Mouse (Mus musculus) MEL (cell line): ENCODE data around the gene Olfr52.

Experiments used
- CHD1 ChIP-seq: IDR thresholded peaks from 2 replicates; pipeline ENCODE4 v1.6.1; 2012; ENCODE audit warnings: low read depth, mild to moderate bottlenecking, inconsistent platforms, low read length, improper control_type of control experiment
- CHD2 ChIP-seq: IDR thresholded peaks from 2 replicates; pipeline ENCODE4 v1.6.1; 2011; ENCODE audit warnings: low read length, improper control_type of control experiment
- CTCF ChIP-seq, 3 experiments: IDR thresholded peaks in 2 of 3; conservative IDR thresholded peaks in 1 of 3; 2 replicates each; pipeline ENCODE4 v1.5.1; 2011 to 2012; ENCODE audit warnings: low read length in 3 of 3, low read depth in 2 of 3, mild to moderate bottlenecking in 2 of 3, improper control_type of control experiment in 1 of 3, inconsistent platforms in 1 of 3, mixed read lengths in 1 of 3, moderate library complexity in 1 of 3; ENCODE audit not compliant: control insufficient read depth in 1 of 3, insufficient read depth in 1 of 3, poor library complexity in 1 of 3, severe bottlenecking in 1 of 3
- E2F4 ChIP-seq: IDR thresholded peaks from 2 replicates; pipeline ENCODE4 v1.6.1; 2011; ENCODE audit warnings: low read depth, low read length, improper control_type of control experiment, borderline replicate concordance
- EP300 ChIP-seq, 2 experiments: IDR thresholded peaks; 2 replicates each; pipeline ENCODE4 v1.6.1; 2011; ENCODE audit warnings: improper control_type of control experiment in 2 of 2, low read length in 2 of 2, low read depth in 1 of 2, mild to moderate bottlenecking in 1 of 2
- ETS1 ChIP-seq: IDR thresholded peaks from 2 replicates; pipeline ENCODE4 v1.6.1; 2012; ENCODE audit warnings: low read depth, mild to moderate bottlenecking, inconsistent platforms, low read length, improper control_type of control experiment, moderate library complexity
- JUND ChIP-seq: IDR thresholded peaks from 2 replicates; pipeline ENCODE4 v1.6.1; 2011; ENCODE audit warnings: low read depth, mild to moderate bottlenecking, improper control_type of control experiment, low read length
- MYC ChIP-seq: IDR thresholded peaks from 2 replicates; pipeline ENCODE4 v1.6.1; 2011; ENCODE audit warnings: low read depth, mild to moderate bottlenecking, low read length, improper control_type of control experiment, moderate library complexity
- NELFE ChIP-seq: IDR thresholded peaks from 2 replicates; pipeline ENCODE4 v1.6.1; 2011; ENCODE audit warnings: low read depth, low read length, improper control_type of control experiment
- RCOR1 ChIP-seq: IDR thresholded peaks from 2 replicates; pipeline ENCODE4 v1.6.1; 2012; ENCODE audit warnings: low read depth, mild to moderate bottlenecking, inconsistent platforms, low read length, improper control_type of control experiment
- ZMIZ1 ChIP-seq: IDR thresholded peaks from 2 replicates; pipeline ENCODE4 v1.6.1; 2012; ENCODE audit warnings: low read depth, mild to moderate bottlenecking, inconsistent platforms, low read length, improper control_type of control experiment, moderate library complexity

DNA sequence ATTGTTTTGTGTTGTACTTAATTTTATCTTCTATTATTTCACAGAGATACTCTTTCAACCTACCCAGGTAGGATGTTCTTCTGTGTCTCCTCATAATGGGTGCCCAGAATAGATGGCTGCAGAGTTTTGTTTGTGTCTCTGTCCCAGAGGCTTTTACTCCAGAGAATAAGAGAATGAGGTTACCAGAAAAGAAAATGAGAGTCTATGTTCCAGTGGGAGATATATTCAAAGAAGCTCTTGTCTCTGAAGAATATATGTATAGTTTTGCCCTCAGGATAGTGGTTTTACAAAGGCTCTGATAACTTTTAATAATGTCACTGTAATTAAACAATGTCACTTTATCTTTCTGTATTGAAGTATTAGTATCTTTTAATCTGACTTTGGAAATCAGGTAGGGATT, at the start of gene Olfr52:
- TF ChIP-seq JUND (no peak), E2F4 (no peak), CTCF (IDR thresholded peaks at IDR 0.05 in 2 of 3, conservative IDR thresholded peaks at IDR 0.05 in 1 of 3; ENCODE audit: control insufficient read depth in 1 of 3, insufficient read depth in 1 of 3, low read depth in 2 of 3, low read length in 3 of 3, poor library complexity in 1 of 3, severe bottlenecking in 1 of 3) (no peak), CHD1 (no peak), EP300 (IDR thresholded peaks at IDR 0.05; ENCODE audit: low read depth in 1 of 2, low read length in 2 of 2) (no peak), NELFE (no peak), RCOR1 (no peak), ETS1 (no peak), CHD2 (no peak), ZMIZ1 (no peak), MYC (no peak)
